Mouse (Mus musculus): Measurements from ENCODE around the gene Gatad2a. TPM values are rescaled to one million over a fixed set of nuclear protein-coding genes. Genes with fewer than 3 reads are reported as not detected.

Gene Gatad2a
- polyA plus RNA-seq, 1 experiment from 2014 or later, result 24.8 TPM

DNA sequence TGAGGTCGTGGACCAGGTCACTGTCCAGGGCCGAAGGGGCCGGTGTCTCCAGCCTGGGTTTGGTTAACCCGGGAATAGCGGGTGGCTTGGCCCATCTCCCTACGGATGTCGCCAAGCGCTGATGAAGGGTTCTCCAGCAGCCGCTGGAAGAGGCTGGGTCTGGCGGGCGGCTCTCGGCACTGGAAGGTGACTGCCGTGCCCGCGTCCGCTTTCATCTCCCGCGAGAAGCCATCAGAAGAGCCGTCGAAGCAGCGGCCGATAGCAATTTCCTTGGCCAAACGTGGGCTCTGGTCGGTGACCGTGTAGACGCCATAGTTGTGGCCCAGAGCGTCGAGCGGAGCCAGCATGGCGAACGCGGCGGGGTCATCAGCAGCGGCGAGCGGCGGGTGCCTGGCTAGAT lies 115.3 kb downstream of the Gatad2a start:
- peaks cover 42% of the 10 kb centered on the region for H3K4me1 ChIP-seq
- H3K9ac ChIP-seq (replicated peaks), result no peak overlapping the region
- peak overlapping the region; percentile 56 for H3K4me2 ChIP-seq
- H3K36me3 ChIP-seq, result no peaks in the 10 kb centered on the region
- no peak for ATAC-seq (ENCODE audit: low FRiP score)
- no peak overlapping the region for H3K27ac ChIP-seq (replicated peaks)
- peak overlapping the region; percentile 49 for H3K4me3 ChIP-seq (replicated peaks)
- H3K9me3 ChIP-seq (replicated peaks), result no peaks in the 10 kb centered on the region
- H3K27me3 ChIP-seq (replicated peaks), result peaks cover 84% of the 10 kb centered on the region
- 13% methylated on average over 37 of the region's 37 CpGs for WGBS

GRCm38 (mm10) chr8:69879678-69880077 lies 116.5 kb downstream of the Gatad2a start:
- Histone ChIP-seq H3K4me3 (replicated peaks) (no peak overlapping the region), H3K9ac (replicated peaks) (no peak overlapping the region), H3K4me2 (peak overlapping the region; percentile 56; the same call in 1 of the 2 replicates), H3K9me3 (replicated peaks) (no peaks in the 10 kb centered on the region), H3K27ac (replicated peaks) (no peak overlapping the region), H3K27me3 (replicated peaks) (peaks cover 72% of the 10 kb centered on the region), H3K4me1 (peaks cover 38% of the 10 kb centered on the region), H3K36me3 (no peaks in the 10 kb centered on the region)
- ATAC-seq (ENCODE audit: low FRiP score), result no peak
- 56% methylated on average over 8 of the region's 8 CpGs for WGBS

DNA sequence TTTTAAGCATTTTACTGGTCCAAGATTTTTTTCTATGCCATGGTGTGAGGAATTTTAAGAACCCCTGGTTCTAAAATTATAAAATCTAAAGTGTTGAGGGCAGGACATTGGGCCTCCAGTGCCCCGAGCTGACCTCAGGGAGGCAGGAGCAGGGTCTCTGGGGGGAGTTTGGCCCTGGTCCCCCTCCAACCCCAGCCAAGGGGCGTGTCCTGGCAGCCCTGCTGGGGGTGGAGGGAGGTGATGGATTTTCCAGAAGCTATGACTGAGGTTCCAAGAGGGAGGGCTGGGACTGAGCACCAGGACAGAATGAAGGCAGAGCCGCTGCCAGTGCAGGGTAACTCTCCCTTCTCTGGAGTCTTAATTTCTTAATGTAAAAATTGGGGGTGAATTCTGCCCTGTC lies 118.2 kb downstream of the Gatad2a start:
- no peak overlapping the region for H3K9ac ChIP-seq (replicated peaks)
- ATAC-seq (ENCODE audit: low FRiP score), result no peak
- no peaks in the 10 kb centered on the region for H3K36me3 ChIP-seq
- no peaks in the 10 kb centered on the region for H3K9me3 ChIP-seq (replicated peaks)
- H3K4me3 ChIP-seq (replicated peaks), result no peak overlapping the region
- H3K27ac ChIP-seq (replicated peaks), result no peak overlapping the region
- H3K27me3 ChIP-seq (replicated peaks), result peaks cover 56% of the 10 kb centered on the region
- no peak overlapping the region for H3K4me2 ChIP-seq
- peaks cover 34% of the 10 kb centered on the region for H3K4me1 ChIP-seq
- 62% methylated on average over 3 of the region's 3 CpGs for WGBS

DNA sequence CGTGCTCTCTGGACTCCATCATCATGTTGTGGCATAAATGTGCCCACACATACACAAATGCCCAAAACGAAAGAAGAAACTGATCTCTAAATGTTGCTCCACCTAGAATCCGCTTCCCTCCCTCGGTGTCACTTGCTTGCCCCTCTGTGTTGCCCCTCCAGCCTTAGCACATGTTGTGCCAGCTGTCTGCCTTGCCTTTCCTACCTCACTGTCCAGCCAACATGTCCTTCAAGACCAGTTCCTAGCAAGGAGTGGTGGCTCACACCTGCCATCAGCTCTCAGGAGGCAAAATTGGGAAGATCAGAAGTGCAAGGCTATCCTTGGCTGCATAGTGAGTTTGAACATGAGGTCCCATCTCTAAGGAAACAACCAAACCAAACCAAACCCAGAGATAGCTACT lies 118.8 kb downstream of the Gatad2a start:
- Histone ChIP-seq H3K4me1 (peaks cover 28% of the 10 kb centered on the region), H3K27ac (replicated peaks) (no peak overlapping the region), H3K9me3 (replicated peaks) (no peaks in the 10 kb centered on the region), H3K27me3 (replicated peaks) (peaks cover 50% of the 10 kb centered on the region), H3K4me2 (no peak overlapping the region), H3K36me3 (no peaks in the 10 kb centered on the region; the same call in 1 of the 2 replicates), H3K4me3 (replicated peaks) (no peak overlapping the region), H3K9ac (replicated peaks) (no peak overlapping the region)
- WGBS, result 87% methylated on average over 4 of the region's 4 CpGs
- no peak for ATAC-seq (ENCODE audit: low FRiP score)

- WGBS, result 83% methylated on average over 10 of the region's 10 CpGs
- no peak overlapping the region for H3K9ac ChIP-seq (replicated peaks)
- no peaks in the 10 kb centered on the region; the same call in 1 of the 2 replicates for H3K36me3 ChIP-seq
- no peak overlapping the region for H3K4me2 ChIP-seq
- no peaks in the 10 kb centered on the region for H3K9me3 ChIP-seq (replicated peaks)
- no peak overlapping the region for H3K27ac ChIP-seq (replicated peaks)
- H3K27me3 ChIP-seq (replicated peaks), result peaks cover 45% of the 10 kb centered on the region
- no peak for ATAC-seq (ENCODE audit: low FRiP score)
- H3K4me3 ChIP-seq (replicated peaks), result no peak overlapping the region
- peaks cover 24% of the 10 kb centered on the region for H3K4me1 ChIP-seq
These were observed 119.2 kb downstream of the Gatad2a start for GRCm38 (mm10) chr8:69876967-69877366.

- WGBS, result 55% methylated on average over 10 of the region's 10 CpGs
- no peak for ATAC-seq (ENCODE audit: low FRiP score)
- Histone ChIP-seq H3K27ac (replicated peaks) (no peak overlapping the region), H3K36me3 (peaks cover 2% of the 10 kb centered on the region; the same call in 1 of the 2 replicates), H3K4me1 (peaks cover 16% of the 10 kb centered on the region), H3K9me3 (replicated peaks) (no peaks in the 10 kb centered on the region), H3K27me3 (replicated peaks) (peaks cover 37% of the 10 kb centered on the region), H3K4me3 (replicated peaks) (no peak overlapping the region), H3K9ac (replicated peaks) (no peak overlapping the region), H3K4me2 (no peak overlapping the region)
These were observed 120.1 kb downstream of the Gatad2a start for GRCm38 (mm10) chr8:69876097-69876496.

DNA sequence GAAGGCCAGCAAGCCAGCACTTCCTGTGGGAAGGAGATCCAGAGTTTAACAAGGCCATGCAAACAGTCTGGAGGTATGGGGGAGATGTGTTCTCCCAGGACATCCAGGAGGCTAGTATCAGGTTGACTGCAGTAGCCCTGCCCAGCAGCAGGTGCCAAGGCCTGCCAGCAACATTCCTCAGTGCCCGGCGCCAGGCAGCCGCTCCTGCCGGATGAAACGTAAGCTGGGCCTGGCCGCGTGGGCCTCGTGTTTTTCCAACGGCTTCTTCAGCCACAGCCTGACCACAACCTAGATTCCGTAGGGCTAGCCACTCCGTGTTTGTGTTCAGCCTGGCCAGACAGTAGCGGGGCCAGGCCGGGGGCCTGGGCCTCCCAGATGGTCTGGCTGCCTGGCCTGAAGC lies 121.5 kb downstream of the Gatad2a start:
- peaks cover 6% of the 10 kb centered on the region; the same call in 1 of the 2 replicates for H3K36me3 ChIP-seq
- peaks cover 22% of the 10 kb centered on the region for H3K27me3 ChIP-seq (replicated peaks)
- no peaks in the 10 kb centered on the region for H3K9me3 ChIP-seq (replicated peaks)
- H3K27ac ChIP-seq (replicated peaks), result no peak overlapping the region
- no peak overlapping the region for H3K4me2 ChIP-seq
- H3K9ac ChIP-seq (replicated peaks), result no peak overlapping the region
- peaks cover 2% of the 10 kb centered on the region; the same call in 1 of the 2 replicates for H3K4me1 ChIP-seq
- WGBS, result 80% methylated on average over 13 of the region's 13 CpGs
- ATAC-seq (ENCODE audit: low FRiP score), result no peak
- H3K4me3 ChIP-seq (replicated peaks), result no peak overlapping the region

DNA sequence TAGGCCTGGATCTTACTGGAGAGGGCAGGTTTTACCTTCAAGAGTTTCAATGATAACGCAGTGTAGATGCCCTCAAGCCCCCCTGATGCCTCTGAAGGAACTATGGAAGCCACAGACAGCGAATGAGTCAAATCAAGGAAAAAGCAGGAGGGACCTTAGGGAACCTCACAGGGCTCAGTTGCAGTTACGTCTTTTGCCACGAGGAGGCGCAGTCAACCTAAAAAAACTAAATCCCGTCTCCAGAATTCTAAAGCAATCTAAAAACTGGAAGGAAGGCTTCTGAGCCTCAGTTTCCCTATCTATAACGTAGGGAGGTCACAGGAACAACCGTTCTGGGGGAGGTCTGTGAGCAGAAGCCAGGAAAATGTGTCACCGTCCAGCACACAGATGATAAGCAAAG lies 122.0 kb downstream of the Gatad2a start:
- H3K9me3 ChIP-seq (replicated peaks), result no peaks in the 10 kb centered on the region
- no peak overlapping the region for H3K9ac ChIP-seq (replicated peaks)
- H3K36me3 ChIP-seq, result peaks cover 6% of the 10 kb centered on the region; the same call in 1 of the 2 replicates
- H3K4me3 ChIP-seq (replicated peaks), result no peak overlapping the region
- no peak overlapping the region for H3K4me2 ChIP-seq
- no peaks in the 10 kb centered on the region for H3K4me1 ChIP-seq
- WGBS, result 11% methylated on average over 9 of the region's 9 CpGs
- H3K27ac ChIP-seq (replicated peaks), result no peak overlapping the region
- peaks cover 17% of the 10 kb centered on the region for H3K27me3 ChIP-seq (replicated peaks)
- no peak for ATAC-seq (ENCODE audit: low FRiP score)

- Histone ChIP-seq H3K4me1 (no peaks in the 10 kb centered on the region), H3K27me3 (replicated peaks) (no peaks in the 10 kb centered on the region), H3K27ac (replicated peaks) (no peak overlapping the region), H3K36me3 (peaks cover 6% of the 10 kb centered on the region; the same call in 1 of the 2 replicates), H3K4me3 (replicated peaks) (no peak overlapping the region), H3K9me3 (replicated peaks) (no peaks in the 10 kb centered on the region), H3K4me2 (no peak overlapping the region), H3K9ac (replicated peaks) (no peak overlapping the region)
- no peak for ATAC-seq (ENCODE audit: low FRiP score)
- WGBS, result 91% methylated on average over 6 of the region's 6 CpGs
These were observed 125.3 kb downstream of the Gatad2a start for GRCm38 (mm10) chr8:69870907-69871306.

GRCm38 (mm10) chr8:69870003-69870765 lies 126.0 kb downstream of the Gatad2a start:
- H3K4me2 ChIP-seq, result no peak overlapping the region
- no peak overlapping the region for H3K4me3 ChIP-seq (replicated peaks)
- no peaks in the 10 kb centered on the region for H3K9me3 ChIP-seq (replicated peaks)
- 88% methylated on average over 11 of the region's 11 CpGs for WGBS
- peaks cover 10% of the 10 kb centered on the region; the same call in 1 of the 2 replicates for H3K36me3 ChIP-seq
- H3K4me1 ChIP-seq, result no peaks in the 10 kb centered on the region
- H3K27me3 ChIP-seq (replicated peaks), result no peaks in the 10 kb centered on the region
- H3K9ac ChIP-seq (replicated peaks), result no peak overlapping the region
- ATAC-seq (ENCODE audit: low FRiP score), result no peak
- no peak overlapping the region for H3K27ac ChIP-seq (replicated peaks)

GRCm38 (mm10) chr8:69867696-69868326 lies 128.4 kb downstream of the Gatad2a start:
- Histone ChIP-seq H3K9me3 (replicated peaks) (no peaks in the 10 kb centered on the region), H3K4me1 (no peaks in the 10 kb centered on the region), H3K27me3 (replicated peaks) (no peaks in the 10 kb centered on the region), H3K4me2 (no peak overlapping the region), H3K9ac (replicated peaks) (no peak overlapping the region), H3K4me3 (replicated peaks) (no peak overlapping the region), H3K36me3 (peaks cover 16% of the 10 kb centered on the region; the same call in 1 of the 2 replicates), H3K27ac (replicated peaks) (no peak overlapping the region)
- WGBS, result 81% methylated on average over 5 of the region's 5 CpGs
- no peak for ATAC-seq (ENCODE audit: low FRiP score)

GRCm38 (mm10) chr8:69864180-69864579 lies 132.0 kb downstream of the Gatad2a start:
- WGBS, result 82% methylated on average over 5 of the region's 5 CpGs
- Histone ChIP-seq H3K9me3 (replicated peaks) (no peaks in the 10 kb centered on the region), H3K4me1 (no peaks in the 10 kb centered on the region), H3K36me3 (peaks cover 29% of the 10 kb centered on the region), H3K27me3 (replicated peaks) (no peaks in the 10 kb centered on the region), H3K9ac (replicated peaks) (no peak overlapping the region), H3K4me2 (no peak overlapping the region), H3K4me3 (replicated peaks) (no peak overlapping the region), H3K27ac (replicated peaks) (no peak overlapping the region)
- no peak for ATAC-seq (ENCODE audit: low FRiP score)

All from neural tube, embryonic 15.5 days (tissue).